20 mouse cellular contexts compared by ENCODE assay signal in genomic region chr19:10232327-10233017, GRCm38 (mm10). TPM values are rescaled to one million over a fixed set of nuclear protein-coding genes. Genes with fewer than 3 reads are reported as not detected.
DNase-seq lines count a peak whose midpoint lies in the region; TF ChIP-seq lines count a peak whose summit lies in the region.
"Had no signal": no experiment of that assay in that cellular context is flagged by ENCODE, and none has a peak within 500 bp of the region (broad histone marks: within the 10 kb centered on the region; RNA-seq: fewer than 3 reads in every experiment).

No protein-coding gene starts in this region.

- peaks cover 16% of the 10 kb centered on the region for H3K36me3 ChIP-seq in heart, embryonic 10.5 days
- peaks cover 81% of the 10 kb centered on the region for H3K36me3 ChIP-seq in E14TG2a.4 (ENCODE audit: insufficient read depth, low read length)
- H3K36me3 ChIP-seq: kidney, embryonic 15.5 days had no signal

- no peak for TF ChIP-seq CTCF in layer of hippocampus, adult 2 months (conservative IDR thresholded peaks at IDR 0.05)
- TF ChIP-seq CTCF in E14TG2a.4 (conservative IDR thresholded peaks at IDR 0.05; ENCODE audit: low read length) = no peak

- H3K9me3 ChIP-seq in heart, embryonic 10.5 days = no peaks in the 10 kb centered on the region
- H3K9me3 ChIP-seq in E14TG2a.4 (ENCODE audit: low read length) = no peaks in the 10 kb centered on the region
- H3K9me3 ChIP-seq: kidney, embryonic 15.5 days had no signal

- peaks cover 72% of the 10 kb centered on the region for H3K4me1 ChIP-seq in heart, embryonic 10.5 days
- H3K4me1 ChIP-seq in E14TG2a.4 (replicated peaks; ENCODE audit: low read depth, low read length) = peaks cover 100% of the 10 kb centered on the region

- intact Hi-C loops in heart, postnatal 14 days (cut with DNase I) = no loop called here

- peaks cover 12% of the 10 kb centered on the region; the same call in 1 of the 2 replicates for H3K27me3 ChIP-seq in heart, embryonic 10.5 days (ENCODE audit: insufficient read depth, poor library complexity, severe bottlenecking)
- no peaks in the 10 kb centered on the region for H3K27me3 ChIP-seq in E14TG2a.4 (ENCODE audit: insufficient read depth, low read length)

- DNase-seq in heart, embryonic 10.5 days (ENCODE audit: low spot score) = no peak
- no peak for DNase-seq in heart, postnatal 14 days
- DNase-seq in layer of hippocampus, adult 2 months (ENCODE audit: low spot score in 2 of 2) = peak in 1 of 2 experiments; percentile 41
- no peak for DNase-seq in layer of hippocampus, postnatal 10 days (ENCODE audit: low spot score in 2 of 2)
- peak; percentile 31 for DNase-seq in ZHBTc4 (ENCODE audit: low read depth, low spot score)
- no peak for DNase-seq in spleen, postnatal 36 days (ENCODE audit: low spot score in 2 of 2)
- no peak for DNase-seq in thymus, postnatal 14 days
- DNase-seq: adrenal gland, postnatal 14 days; cerebellum, adult 8-10 months; gastrocnemius, postnatal 10 days; heart, adult 2 months; heart, postnatal 36 days; left cerebral cortex, postnatal 4 days; midbrain, embryonic 14.5 days; retina, postnatal 1 day had no signal

- 48% methylated on average over 9 of the region's 9 CpGs for WGBS in heart, embryonic 10.5 days

- H3K4me3 ChIP-seq in heart, embryonic 10.5 days = no peak overlapping the region
- H3K4me3 ChIP-seq in layer of hippocampus, adult 2 months = no peak overlapping the region
- peak overlapping the region; percentile 74 for H3K4me3 ChIP-seq in E14TG2a.4 (replicated peaks; ENCODE audit: low read length)
- H3K4me3 ChIP-seq: heart, adult 2 months; kidney, embryonic 15.5 days had no signal

- H3K27ac ChIP-seq in heart, embryonic 10.5 days = peak overlapping the region; percentile 79
- peak overlapping the region; percentile 77 for H3K27ac ChIP-seq in layer of hippocampus, adult 2 months
- H3K27ac ChIP-seq: heart, adult 2 months; kidney, embryonic 15.5 days; liver, embryonic 14.5 days had no signal

RNA-seq across cellular contexts. Expression of gene Myrf, which starts 8.1 kb away (rescaled TPM):
- polyA plus RNA-seq in heart, embryonic 10.5 days (2016; fragmentation: Nextera tagmentation; extraction: Ambion mirVana) = 17.4 and 30.6 TPM in 2 replicates
- total RNA-seq in heart, postnatal 14 days (2021) = 1 to 10 TPM; 7.6 to 7.7 TPM
- 10 to 100 TPM; 27.0 to 27.8 TPM for total RNA-seq in layer of hippocampus, adult 2 months (2021)
- total RNA-seq in layer of hippocampus, postnatal 10 days (2021) = 1 to 10 TPM; 8.0 to 9.5 TPM
- total RNA-seq: megakaryocyte progenitor cell, adult 5-6 weeks had no signal
- polyA plus RNA-seq: inflammation-experienced regulatory T-cells, adult 6 months had no signal

RNA-seq across cellular contexts. Expression of gene Fen1, which starts 28.5 kb away (rescaled TPM):
- polyA plus RNA-seq in heart, embryonic 10.5 days (2016; fragmentation: Nextera tagmentation; extraction: Ambion mirVana) = 96.5 and 128 TPM in 2 replicates
- total RNA-seq in heart, postnatal 14 days (2021) = 1 to 10 TPM; 5.4 to 8.1 TPM
- 10 to 100 TPM in 1 of 2 experiments, 1 to 10 TPM in 1; 9.6 to 12.2 TPM for total RNA-seq in layer of hippocampus, adult 2 months (2021)
- 10 to 100 TPM; 10.4 to 12.5 TPM for total RNA-seq in layer of hippocampus, postnatal 10 days (2021)

RNA-seq across cellular contexts. Expression of gene Tmem258, which starts 28.7 kb away (rescaled TPM):
- 384 and 400 TPM in 2 replicates for polyA plus RNA-seq in heart, embryonic 10.5 days (2016; fragmentation: Nextera tagmentation; extraction: Ambion mirVana)
- total RNA-seq in heart, postnatal 14 days (2021) = 100 to 1,000 TPM; 149 to 153 TPM
- total RNA-seq in layer of hippocampus, adult 2 months (2021) = 10 to 100 TPM; 74.0 to 79.7 TPM
- total RNA-seq in layer of hippocampus, postnatal 10 days (2021) = 100 to 1,000 TPM in 1 of 2 experiments, 10 to 100 TPM in 1; 90.7 to 113 TPM

RNA-seq across cellular contexts. Expression of gene Fads1, which starts 49.8 kb away (rescaled TPM):
- polyA plus RNA-seq in heart, embryonic 10.5 days (2016; fragmentation: Nextera tagmentation; extraction: Ambion mirVana) = 76.6 and 89.6 TPM in 2 replicates
- total RNA-seq in heart, postnatal 14 days (2021) = 10 to 100 TPM; 23.4 to 23.5 TPM
- total RNA-seq in layer of hippocampus, adult 2 months (2021) = 100 to 1,000 TPM; 191 to 198 TPM
- 100 to 1,000 TPM; 180 to 185 TPM for total RNA-seq in layer of hippocampus, postnatal 10 days (2021)
